Mouse (Mus musculus) liver, adult 2 months (tissue): ENCODE measurements at regions not wholly inside any gene's neighbourhood (a gene's known extent, or its start where the extent isn't known, plus 50 kb on each side); places are given as distances from the start of the nearest gene placed in this dataset.
A peak's percentile ranks its signal among the peaks of the same experiment; 100 is the strongest.

Experiments
- DNase-seq: peaks from one replicate; pipeline ENCODE4 v3.0.0-alpha.2; 2011; ENCODE audit warnings: low read depth, low spot score; ENCODE audit errors: extremely low read depth
- H3K27ac ChIP-seq: fragments of 200-500 bp; replicated peaks from 2 replicates; pipeline ENCODE4 v1.5.1; 2012; ENCODE audit warnings: low read depth, mild to moderate bottlenecking, control low read depth, inconsistent platforms, low read length; ENCODE audit not compliant: insufficient read depth
- H3K27me3 ChIP-seq: fragments of 200-500 bp; 2 replicates; pipeline ENCODE4 v1.6.1; 2012; ENCODE audit warnings: mild to moderate bottlenecking, moderate library complexity, low read length, inconsistent platforms; ENCODE audit not compliant: control insufficient read depth, insufficient read depth
- H3K36me3 ChIP-seq: fragments of 200-500 bp; 2 replicates; pipeline ENCODE4 v1.6.1; 2012; ENCODE audit warnings: low read length, inconsistent platforms; ENCODE audit not compliant: control insufficient read depth, insufficient read depth
- H3K4me1 ChIP-seq: fragments of 200-500 bp; 2 replicates; pipeline ENCODE4 v1.6.1; 2011; ENCODE audit warnings: low read length; ENCODE audit not compliant: control insufficient read depth, insufficient read depth
- H3K4me3 ChIP-seq: fragments of 200-500 bp; 2 replicates; pipeline ENCODE4 v1.5.1; 2011; ENCODE audit warnings: low read depth, mild to moderate bottlenecking, control low read depth, low read length, moderate library complexity; ENCODE audit not compliant: insufficient read depth
- H3K79me2 ChIP-seq: fragments of 200-500 bp; 2 replicates; pipeline ENCODE4 v1.6.1; 2012; ENCODE audit warnings: inconsistent platforms, mild to moderate bottlenecking, low read length, moderate library complexity; ENCODE audit not compliant: control insufficient read depth, insufficient read depth
- H3K9ac ChIP-seq: fragments of 200-500 bp; 2 replicates; pipeline ENCODE4 v1.6.1; 2012; ENCODE audit warnings: low read depth, mild to moderate bottlenecking, control low read depth, inconsistent platforms, low read length
- CTCF ChIP-seq: fragments of 200-500 bp; IDR thresholded peaks from 2 replicates; pipeline ENCODE4 v1.5.1; 2011; ENCODE audit warnings: low read depth, low read length, control low read depth
- POLR2A ChIP-seq: fragments of 200-500 bp; IDR thresholded peaks from 2 replicates; pipeline ENCODE4 v1.6.1; 2011; ENCODE audit warnings: low read length, control low read depth; ENCODE audit not compliant: insufficient read depth; ENCODE audit errors: extremely low read depth
- WGBS: fragments of 180-500 bp; shearing (Covaris S2); methylation state at CpG from one replicate; pipeline ENCODE4 v1.1.7; 2018; 5-methylcytosine and 5-hydroxymethylcytosine counted together

GRCm38 (mm10) chr2:92737301-92737700 is 137.8 kb downstream of the Chst1 start:
- Histone ChIP-seq H3K9ac (no peak overlapping the region), H3K79me2 (no peaks in the 10 kb centered on the region), H3K27me3 (no peaks in the 10 kb centered on the region), H3K4me1 (no peaks in the 10 kb centered on the region; the same call in 1 of the 2 replicates), H3K4me3 (no peak overlapping the region), H3K27ac (no peak overlapping the region), H3K36me3 (no peaks in the 10 kb centered on the region)
- no peak for DNase-seq
- 86% methylated on average over 1 of the region's 1 CpGs for WGBS
- TF ChIP-seq POLR2A = no peak
- no peak for TF ChIP-seq CTCF

- no peak overlapping the region for H3K4me3 ChIP-seq
- TF ChIP-seq CTCF (no peak), POLR2A (no peak)
- H3K4me1 ChIP-seq = peaks cover 2% of the 10 kb centered on the region
- no peak overlapping the region for H3K27ac ChIP-seq
- whole genome bisulfite sequencing = 73% methylated on average over 4 of the region's 4 CpGs
- no peak overlapping the region for H3K9ac ChIP-seq
- no peaks in the 10 kb centered on the region for H3K36me3 ChIP-seq
- no peak for DNase-seq
- no peaks in the 10 kb centered on the region for H3K79me2 ChIP-seq
- no peaks in the 10 kb centered on the region for H3K27me3 ChIP-seq
Measured at GRCm38 (mm10) chr2:92739576-92739975, 140.1 kb downstream of the Chst1 start.

- Histone ChIP-seq H3K4me1 (peaks cover 2% of the 10 kb centered on the region), H3K4me3 (no peak overlapping the region), H3K27ac (no peak overlapping the region), H3K36me3 (no peaks in the 10 kb centered on the region), H3K79me2 (no peaks in the 10 kb centered on the region), H3K9ac (no peak overlapping the region), H3K27me3 (no peaks in the 10 kb centered on the region)
- DNase-seq = no peak
- WGBS = 91% methylated on average over 4 of the region's 4 CpGs
- TF ChIP-seq POLR2A = no peak
- TF ChIP-seq CTCF = no peak
Measured at GRCm38 (mm10) chr2:92740776-92741295, 141.3 kb downstream of the Chst1 start.

- H3K36me3 ChIP-seq = no peaks in the 10 kb centered on the region
- H3K79me2 ChIP-seq = no peaks in the 10 kb centered on the region
- peak overlapping the region; percentile 55 for H3K27ac ChIP-seq
- no peak for TF ChIP-seq POLR2A
- TF ChIP-seq CTCF = no peak
- no peak overlapping the region for H3K9ac ChIP-seq
- H3K4me1 ChIP-seq = peaks cover 2% of the 10 kb centered on the region
- H3K4me3 ChIP-seq = 0 out of 2 replicates have a peak overlapping the region, but pooled peaks have one; percentile 33
- no peaks in the 10 kb centered on the region for H3K27me3 ChIP-seq
- WGBS = 55% methylated on average over 5 of the region's 5 CpGs
- peak; percentile 53 for DNase-seq
Measured at GRCm38 (mm10) chr2:92742025-92742424, 142.5 kb downstream of the Chst1 start.

GRCm38 (mm10) chr2:92742671-92743070 is 143.2 kb downstream of the Chst1 start:
- H3K9ac ChIP-seq = peak overlapping the region; percentile 45; the same call in 1 of the 2 replicates
- DNase-seq = no peak
- no peaks in the 10 kb centered on the region for H3K36me3 ChIP-seq
- TF ChIP-seq POLR2A (no peak), CTCF (no peak)
- H3K27ac ChIP-seq = peak overlapping the region; percentile 55
- peaks cover 2% of the 10 kb centered on the region for H3K4me1 ChIP-seq
- H3K27me3 ChIP-seq = no peaks in the 10 kb centered on the region
- H3K4me3 ChIP-seq = peak overlapping the region; percentile 33
- H3K79me2 ChIP-seq = no peaks in the 10 kb centered on the region

- 36% methylated on average over 5 of the region's 5 CpGs for WGBS
- 0 out of 2 replicates have a peak overlapping the region, but pooled peaks have one; percentile 18 for H3K9ac ChIP-seq
- DNase-seq = no peak
- H3K27me3 ChIP-seq = no peaks in the 10 kb centered on the region
- no peaks in the 10 kb centered on the region for H3K79me2 ChIP-seq
- TF ChIP-seq CTCF (no peak), POLR2A (no peak)
- H3K27ac ChIP-seq = no peak overlapping the region
- H3K4me1 ChIP-seq = peaks cover 2% of the 10 kb centered on the region
- no peaks in the 10 kb centered on the region for H3K36me3 ChIP-seq
- H3K4me3 ChIP-seq = no peak overlapping the region
Measured at GRCm38 (mm10) chr2:92743152-92743551, 143.6 kb downstream of the Chst1 start.
